Mouse (Mus musculus): ENCODE measurements around the gene Cuta.

The Cuta gene

DNA sequence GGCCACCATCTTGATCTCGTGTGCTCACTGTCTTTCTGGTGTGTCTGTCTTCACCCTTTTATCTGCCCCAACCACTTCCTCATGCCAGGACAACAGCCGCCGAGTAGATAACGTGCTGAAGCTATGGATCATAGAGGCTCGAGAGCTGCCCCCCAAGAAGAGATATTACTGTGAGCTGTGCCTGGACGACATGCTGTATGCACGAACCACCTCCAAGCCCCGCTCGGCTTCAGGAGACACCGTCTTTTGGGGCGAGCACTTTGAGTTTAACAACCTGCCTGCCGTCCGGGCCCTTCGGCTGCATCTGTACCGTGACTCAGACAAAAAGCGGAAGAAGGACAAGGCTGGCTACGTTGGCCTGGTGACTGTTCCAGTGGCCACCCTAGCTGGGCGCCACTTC lies 17.5 kb upstream of the Cuta start:
- in situ Hi-C loops (cut with MboI, MseI): loop anchor here (10.0 kb wide), 1 partner anchor 1942 kb away; the partner anchor contains the start of genes Cramp1l and Ift140

DNA sequence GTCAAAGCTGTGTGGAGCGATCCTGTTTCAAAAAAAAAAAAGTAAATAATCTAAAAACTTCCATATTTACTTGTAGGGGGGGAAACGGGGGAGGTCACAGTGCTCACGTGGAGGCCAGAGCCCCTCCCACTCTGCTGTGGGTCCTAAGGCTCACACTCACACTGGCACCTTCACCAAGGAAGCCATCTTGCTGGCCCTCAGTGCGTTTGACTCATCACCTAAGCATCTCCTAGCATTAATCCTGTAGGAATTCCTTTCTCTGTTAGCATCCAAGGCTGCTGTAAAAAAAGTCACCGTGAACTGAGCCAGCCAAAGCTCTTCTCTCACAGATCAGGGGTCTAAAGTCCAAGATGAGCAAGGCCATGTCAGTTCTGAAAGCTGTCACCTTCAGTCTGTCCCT lies 16.9 kb upstream of the Cuta start:
- in situ Hi-C loops (cut with MboI, MseI): loop anchor here (10.0 kb wide), 1 partner anchor 1942 kb away; the partner anchor contains the start of genes Cramp1l and Ift140

DNA sequence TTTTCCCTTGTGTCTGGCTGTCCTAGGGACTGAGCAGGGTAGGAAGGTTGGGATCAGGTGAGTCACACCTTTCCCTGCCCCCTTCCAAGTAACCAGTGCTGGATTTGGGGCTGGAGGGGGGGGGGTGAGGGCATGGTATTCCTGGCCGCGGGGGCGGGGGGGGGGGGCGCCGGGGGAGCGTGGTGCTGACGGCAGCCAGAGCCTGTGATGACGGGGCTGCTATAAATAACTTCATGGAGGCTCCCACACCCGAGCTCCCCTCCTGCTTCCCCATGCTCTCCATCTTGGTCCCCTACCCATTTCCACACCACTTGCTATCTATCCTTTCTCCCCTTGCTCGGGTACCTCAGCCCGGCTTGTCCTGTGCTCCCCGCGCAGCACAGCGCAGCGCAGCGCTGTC lies 14.4 kb upstream of the Cuta start:
- in situ Hi-C loops (cut with MboI, MseI): loop anchor here (10.0 kb wide), 1 partner anchor 1939 kb away; the partner anchor contains the start of genes Cramp1l and Ift140

DNA sequence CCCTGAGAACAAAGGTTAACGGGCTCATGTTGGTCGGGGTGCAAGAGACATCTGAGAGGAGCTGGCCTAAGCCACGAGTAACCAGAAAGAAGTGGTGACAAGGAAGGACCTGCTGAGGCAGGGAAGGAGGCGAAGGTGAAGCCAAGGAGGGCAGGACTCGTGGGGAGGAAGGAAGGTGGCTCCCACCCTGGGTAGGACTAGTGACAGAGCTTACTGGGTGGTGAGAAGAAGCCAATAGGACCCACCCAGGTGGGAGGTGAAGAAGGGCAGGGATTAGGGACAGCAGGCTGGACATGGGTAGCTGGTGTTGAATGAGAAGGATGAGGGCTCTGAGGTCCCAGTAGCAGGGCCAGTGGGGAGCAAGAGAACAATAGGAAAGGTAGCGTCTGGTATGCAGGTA lies 13.8 kb upstream of the Cuta start:
- in situ Hi-C loops (cut with MboI, MseI): loop anchor here (10.0 kb wide), 1 partner anchor 1938 kb away; the partner anchor contains the start of genes Cramp1l and Ift140

DNA sequence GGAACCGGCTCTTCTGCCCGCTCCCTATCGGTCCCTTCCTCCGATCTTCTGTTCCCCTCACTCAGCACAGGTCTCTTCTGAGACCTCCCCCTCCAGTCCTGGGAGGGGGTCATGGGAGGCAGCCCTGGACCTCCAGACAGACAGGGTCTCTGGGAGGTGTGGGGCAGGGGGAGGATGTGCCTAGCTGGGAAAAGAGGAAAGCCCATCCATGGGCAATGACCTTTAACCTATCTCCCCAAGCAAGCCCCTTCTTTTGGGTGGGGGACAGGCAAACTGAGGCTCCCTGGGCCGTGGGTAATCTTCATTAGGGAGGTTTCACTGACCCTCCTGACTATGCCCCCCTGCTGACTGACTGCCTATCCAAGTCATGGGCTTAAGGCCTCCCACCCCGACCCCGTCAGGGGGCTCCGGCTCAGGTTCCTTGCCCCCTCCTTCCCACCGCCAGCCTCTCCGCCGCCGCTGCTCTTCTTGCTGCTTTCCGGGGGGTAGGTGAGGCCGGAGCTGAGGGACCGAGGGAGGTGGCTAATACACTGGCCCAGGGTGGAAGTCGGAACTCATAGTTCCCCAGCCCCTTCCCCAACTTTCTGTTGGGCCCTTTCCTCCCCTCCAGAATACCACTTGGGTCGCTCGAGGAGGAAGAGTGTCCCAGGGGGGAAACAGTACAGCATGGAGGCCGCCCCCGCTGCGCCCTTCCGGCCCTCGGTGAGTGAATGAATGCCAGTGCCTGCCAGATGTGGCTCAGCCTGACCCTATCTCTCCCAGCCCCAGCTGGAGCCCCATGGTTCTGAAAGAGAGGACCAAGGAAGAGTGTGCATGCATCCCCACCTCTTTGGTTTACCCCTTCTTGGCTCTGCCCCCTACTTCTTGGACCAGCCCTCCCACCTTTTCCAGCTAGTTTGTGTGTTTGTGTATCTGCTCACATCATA lies 12.8 kb upstream of the Cuta start:
- in situ Hi-C loops (cut with MboI, MseI): loop anchor here (10.0 kb wide), 1 partner anchor 1937 kb away; the partner anchor contains the start of genes Cramp1l and Ift140

DNA sequence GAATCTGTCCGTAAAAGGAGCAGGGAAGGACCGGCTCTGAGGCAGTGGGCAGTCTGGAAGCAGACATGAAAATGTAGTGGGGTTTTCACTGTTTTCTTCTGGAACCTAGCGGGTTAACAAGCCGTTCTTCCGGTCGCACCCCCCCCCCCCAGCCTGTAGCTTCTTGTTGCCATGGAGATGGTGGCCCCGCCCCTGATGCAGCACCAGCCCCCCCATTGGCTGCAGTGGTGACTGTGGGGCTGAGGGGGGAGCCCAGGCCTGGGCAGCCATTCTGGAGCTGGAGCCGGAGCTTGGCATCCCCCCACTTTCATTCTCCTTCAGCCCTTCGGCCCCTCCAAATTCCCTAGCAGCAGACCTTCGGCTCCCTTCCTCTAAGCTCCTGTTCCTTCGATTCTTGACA lies 12.0 kb upstream of the Cuta start:
- in situ Hi-C loops (cut with MboI, MseI): loop anchor here (10.0 kb wide), 1 partner anchor 1937 kb away; the partner anchor contains the start of genes Cramp1l and Ift140

DNA sequence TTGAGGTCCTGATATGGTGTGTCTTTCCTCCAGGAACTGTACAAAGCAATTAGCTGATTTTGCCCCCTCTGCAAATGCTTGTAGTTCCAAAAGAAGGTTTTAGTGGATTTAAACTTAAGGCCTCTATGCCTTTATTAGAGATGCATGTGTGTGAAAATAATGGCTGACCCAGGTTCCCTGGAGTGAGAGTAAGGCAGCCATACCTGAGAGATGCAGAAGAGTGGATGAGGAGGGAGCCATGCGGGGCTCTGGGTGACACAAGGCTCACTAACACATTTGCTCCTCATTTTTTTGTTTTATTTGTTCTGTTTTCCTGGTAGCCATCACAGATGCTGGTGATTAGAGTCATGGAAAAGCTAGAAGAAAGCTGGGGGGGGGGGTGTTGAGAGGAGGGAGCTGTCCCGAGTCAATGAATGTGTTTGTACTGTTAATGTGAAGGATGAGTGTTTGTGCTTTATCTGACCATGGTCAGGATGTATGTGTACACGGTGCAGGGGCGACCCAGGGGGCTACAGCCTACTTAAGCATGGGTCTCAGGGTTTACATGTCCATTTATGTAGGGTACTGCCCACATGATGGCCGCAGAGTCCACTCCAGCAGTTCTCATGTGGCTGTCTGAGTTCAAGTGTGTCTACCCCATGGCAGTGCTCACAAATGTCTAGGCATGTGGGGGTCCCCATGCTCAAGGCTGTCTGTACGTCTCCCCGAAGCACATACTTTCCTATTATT lies 11.4 kb upstream of the Cuta start:
- in situ Hi-C loops (cut with MboI, MseI): loop anchor here (10.0 kb wide), 1 partner anchor 1936 kb away; the partner anchor contains the start of genes Cramp1l and Ift140

DNA sequence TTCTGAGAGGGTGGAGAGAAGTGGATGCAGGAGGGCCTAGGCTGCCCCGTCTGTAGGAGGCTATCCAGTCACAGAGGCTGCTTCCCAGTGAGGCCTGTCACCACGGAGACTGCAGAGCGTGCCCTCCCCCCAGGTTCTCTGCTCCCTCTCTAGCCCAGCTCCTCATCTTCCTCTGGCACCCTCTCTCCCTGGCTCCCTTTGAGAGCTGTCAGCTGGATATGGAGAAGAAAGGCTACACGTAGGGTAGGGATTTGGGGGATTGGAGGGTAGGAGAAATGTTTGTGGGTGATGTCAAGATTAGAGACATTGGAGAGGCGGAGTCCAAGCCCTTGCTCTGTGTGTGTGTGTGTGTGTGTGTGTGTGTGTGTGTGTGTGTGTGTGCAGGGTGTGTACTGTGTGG lies 10.5 kb upstream of the Cuta start:
- in situ Hi-C loops (cut with MboI, MseI): loop anchor here (10.0 kb wide), 1 partner anchor 1935 kb away; the partner anchor contains the start of genes Cramp1l and Ift140

DNA sequence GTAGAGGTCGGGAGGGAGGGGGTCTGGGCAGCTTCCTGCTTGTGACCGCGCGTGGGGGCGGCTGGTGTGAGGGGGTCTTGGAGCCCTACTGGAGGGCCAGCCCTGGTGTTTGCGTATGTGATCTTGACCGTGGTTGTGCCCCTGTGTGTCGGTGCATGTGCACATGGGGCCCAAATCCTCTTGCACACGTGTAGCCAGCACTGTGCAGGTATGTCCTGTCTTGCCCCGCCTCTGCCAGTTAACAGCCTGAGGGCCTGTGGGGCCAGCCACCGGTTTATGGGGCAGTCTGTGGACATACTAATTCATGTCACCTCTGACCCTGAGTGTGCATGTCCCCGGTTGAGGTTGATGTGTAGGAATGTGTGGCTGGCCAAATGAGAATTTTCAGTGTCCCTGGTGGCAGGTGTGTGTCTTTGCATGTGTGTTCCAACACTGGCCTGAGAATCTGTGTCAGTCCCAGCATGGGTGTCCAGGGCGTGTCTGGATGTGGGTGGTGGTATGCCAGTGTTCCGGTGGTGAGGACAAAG lies 9.7 kb upstream of the Cuta start:
- in situ Hi-C loops (cut with MboI, MseI): no loop called here

DNA sequence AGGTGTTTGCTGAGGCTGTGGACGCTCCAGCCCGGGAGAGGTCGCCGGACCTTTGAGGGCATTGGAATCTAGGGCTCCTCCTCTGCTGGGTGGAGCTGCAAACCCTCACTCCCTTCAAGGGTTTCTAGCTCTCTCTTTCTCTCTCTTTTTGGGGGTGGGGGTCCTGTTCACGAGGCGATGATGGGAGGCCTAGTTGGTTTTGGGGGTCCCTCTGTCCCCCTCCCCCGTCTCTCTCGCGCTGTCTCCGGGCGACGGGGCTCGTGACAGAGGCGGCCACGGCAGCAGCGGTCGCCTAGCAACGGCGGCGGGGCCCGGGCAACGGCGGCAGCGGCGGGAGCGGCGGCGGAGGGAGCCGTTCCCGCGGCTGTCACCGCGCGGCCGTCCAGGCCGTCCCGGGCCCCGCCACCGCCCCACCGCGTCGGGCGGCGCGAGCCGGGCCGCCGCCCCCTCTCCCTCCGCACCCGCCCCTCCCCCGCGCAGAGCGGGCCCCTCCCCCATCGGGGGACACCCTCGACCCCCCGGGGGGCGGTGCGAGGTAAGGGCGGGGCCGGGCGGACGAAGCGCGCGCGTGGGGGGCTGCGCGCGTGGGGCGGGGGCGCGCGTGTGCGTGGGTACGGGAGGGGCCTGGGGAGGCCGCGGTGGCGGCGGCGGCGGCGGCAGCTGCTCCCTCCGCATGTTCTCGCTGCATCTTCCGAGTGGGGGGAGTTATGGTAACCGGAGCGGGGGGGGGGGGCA lies 9.1 kb upstream of the Cuta start:
- in situ Hi-C loops (cut with MboI, MseI): no loop called here

DNA sequence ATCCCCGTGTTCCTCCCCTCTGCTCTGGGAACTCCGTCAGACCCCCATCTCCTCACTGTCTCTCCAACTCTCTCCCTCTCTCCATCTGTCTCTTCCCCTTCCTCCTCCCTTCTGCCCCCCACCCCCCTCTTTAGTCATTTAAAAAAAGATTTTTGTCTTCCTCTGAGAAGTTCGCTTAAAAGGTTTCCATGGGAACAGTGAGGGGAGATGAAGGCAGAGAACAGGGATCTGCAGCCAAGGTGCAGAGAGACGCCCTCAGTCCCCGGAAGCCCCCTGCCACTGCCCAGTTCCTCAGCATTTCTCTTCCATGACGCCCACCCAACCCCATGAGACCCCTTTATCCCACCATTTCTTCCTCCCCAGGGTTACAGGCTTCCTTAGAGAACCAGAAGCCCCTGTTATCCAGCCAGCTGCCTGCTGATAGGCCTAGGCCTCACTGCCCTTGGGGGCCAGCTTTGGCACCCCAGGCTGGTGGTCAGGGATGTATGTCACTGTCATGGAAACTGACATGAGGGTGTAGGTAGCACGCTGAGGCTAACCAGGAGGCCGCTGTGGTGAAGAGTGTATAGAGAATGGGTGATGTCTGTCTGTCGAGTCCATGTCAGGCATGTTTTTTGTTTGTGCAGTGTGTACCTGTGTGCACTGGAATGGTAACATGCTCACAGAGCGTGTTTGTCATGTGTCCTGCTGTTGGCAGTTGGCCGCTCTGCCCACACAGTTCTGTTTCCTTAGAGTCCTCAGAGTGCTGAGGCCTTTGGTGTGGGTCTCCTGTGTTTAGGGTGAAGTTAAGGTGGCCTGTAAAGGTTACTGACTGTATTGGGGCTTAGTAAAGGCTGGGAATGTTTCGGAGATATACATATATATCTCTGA lies 8.1 kb upstream of the Cuta start:
- in situ Hi-C loops (cut with MboI, MseI): no loop called here

DNA sequence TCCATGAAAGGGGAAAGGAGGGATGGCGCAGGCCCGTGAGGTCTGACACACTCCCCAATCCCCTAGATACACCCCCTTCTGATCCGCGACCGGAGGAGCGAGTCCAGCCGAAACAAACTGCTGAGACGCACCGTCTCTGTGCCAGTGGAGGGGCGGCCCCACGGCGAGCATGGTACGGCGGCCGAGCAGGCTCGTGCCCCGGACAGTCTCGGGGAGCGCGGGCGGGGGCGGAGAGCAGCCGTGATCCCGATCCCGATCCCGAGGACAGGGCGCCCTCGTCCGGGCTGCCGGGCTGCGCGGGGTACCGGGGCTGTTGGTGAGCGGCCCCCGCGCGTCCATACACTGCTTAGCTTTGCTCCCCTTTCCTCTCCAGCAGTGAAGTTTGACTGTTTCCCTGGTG lies 7.2 kb upstream of the Cuta start:
- in situ Hi-C loops (cut with MboI, MseI): no loop called here

DNA sequence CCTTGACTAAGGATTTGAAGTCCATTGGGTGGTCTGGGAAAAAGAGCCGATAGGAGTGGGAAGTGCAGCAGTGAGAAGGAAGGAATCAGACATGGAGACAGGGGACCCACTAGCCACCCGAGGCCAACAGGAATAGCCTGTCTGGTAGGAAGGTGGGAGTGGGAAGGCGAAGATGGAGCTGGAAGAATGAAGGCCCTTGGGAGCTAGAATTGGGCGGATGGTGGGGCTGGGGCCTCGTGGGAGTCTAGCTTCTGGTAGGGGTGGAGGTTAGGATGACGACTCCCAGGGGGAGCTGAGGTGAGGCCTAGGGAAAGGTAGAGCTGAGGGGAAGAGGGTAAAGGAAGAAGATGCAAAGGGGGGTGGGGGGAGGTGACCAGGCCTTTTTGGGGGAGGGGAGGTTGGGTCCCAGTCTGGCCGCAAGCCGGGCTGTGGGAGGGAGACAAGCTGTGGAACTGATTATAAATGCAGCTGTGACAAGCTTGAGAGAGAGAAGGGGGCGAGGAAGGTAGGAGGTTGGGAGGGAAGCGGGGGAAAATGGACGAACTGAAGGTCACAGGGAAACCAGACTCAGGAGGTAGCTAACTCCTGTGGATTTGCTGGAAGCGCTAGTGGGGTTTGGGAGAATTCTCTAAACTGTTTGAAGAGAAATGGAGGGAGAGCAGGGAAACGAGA lies 6.6 kb upstream of the Cuta start:
- in situ Hi-C loops (cut with MboI, MseI): no loop called here

DNA sequence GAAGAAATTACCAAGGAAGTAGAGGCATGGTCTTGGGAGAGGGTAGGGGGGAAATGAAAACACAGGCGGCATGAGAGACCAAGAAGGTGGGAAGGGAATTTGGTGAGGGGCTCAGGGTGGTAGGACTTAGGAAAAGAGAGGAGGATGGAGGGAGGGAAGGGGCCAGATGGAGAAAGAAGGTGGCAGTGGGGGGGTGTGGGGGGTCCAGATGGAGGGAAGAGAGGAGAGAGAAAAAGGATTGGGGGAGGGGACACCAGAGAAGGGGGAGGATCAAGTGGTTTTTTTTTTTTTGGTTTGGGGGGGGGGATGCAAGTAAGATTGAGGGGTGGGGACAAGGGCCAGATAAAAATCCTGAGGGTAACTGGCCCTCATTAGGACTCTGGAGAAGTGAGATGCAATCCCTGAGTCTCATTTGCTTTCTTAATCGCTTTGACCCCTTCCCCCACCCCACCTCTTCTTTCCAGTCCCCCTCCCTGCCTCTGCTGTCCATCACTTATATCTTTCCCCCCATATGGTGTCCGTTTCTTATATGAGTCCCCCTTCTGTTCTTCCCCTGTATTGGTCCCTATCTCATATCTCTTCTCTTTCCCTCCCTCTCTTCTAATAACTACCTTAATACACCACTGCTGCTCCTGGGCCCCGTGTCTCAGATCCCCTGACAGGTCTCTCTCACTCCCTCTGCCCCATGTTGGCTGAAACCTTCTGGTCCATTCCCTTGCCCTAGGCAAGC lies 2.6 kb upstream of the Cuta start:
- in situ Hi-C loops (cut with MboI, MseI): no loop called here

DNA sequence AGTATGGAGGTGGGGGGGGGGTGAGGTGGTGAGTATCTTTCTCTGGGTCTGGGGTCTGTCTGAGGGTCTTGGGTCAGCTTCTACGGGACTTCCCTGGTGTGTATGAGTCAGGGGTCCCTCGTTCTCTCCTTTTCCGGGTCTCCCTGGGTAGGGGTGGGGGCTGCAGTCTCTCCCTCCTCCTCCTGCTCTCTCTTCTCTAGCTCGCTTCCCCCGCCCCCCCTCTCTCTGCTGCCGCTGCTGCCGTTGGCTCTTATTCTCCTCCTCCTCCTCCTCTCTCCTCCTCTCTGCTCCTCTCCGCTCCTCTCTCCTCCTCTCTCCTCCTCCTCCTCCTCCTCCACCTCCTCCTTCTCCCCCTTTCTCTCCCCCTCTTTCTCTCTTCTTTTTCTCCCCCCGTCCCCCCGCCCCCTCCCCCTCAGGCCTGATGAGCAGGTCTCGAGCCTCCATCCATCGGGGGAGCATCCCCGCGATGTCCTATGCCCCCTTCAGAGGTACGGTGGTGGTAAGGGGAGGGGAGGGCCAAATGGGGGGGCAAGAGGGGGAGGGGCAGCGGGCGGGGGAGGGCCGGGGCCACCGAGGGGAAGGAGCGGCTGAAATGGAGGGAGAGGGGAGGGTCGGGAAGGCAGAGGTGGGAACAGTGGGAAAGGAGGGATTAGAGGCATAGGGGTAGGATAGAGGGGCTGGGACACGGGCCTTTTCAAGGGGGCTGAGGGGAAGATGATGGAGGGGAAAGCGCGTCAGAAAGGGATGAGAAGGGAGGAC lies 1.8 kb upstream of the Cuta start, which contains the start of gene Syngap1:
Gene Syngap1, plus strand, starts transcription at position 223 of the 759 bp plus-strand sequence.
- in situ Hi-C loops (cut with MboI, MseI): no loop called here

DNA sequence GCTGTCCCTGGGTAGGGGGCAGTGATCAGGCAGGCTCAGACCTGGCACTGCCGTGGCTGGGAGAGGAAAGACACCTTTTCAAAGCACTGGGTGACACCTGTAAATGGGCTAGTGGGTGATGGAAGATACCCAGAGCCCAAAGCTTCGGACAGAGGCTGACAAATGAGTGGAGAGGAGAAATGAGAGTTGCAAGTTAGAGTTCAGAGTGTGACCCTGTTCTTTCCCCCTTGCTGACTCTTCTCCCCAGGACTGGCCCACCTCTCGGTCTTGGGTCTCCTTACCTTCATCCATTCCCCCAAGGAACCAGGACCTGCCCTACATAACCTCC lies 568 bp upstream of the Cuta start:
- in situ Hi-C loops (cut with MboI, MseI): no loop called here

DNA sequence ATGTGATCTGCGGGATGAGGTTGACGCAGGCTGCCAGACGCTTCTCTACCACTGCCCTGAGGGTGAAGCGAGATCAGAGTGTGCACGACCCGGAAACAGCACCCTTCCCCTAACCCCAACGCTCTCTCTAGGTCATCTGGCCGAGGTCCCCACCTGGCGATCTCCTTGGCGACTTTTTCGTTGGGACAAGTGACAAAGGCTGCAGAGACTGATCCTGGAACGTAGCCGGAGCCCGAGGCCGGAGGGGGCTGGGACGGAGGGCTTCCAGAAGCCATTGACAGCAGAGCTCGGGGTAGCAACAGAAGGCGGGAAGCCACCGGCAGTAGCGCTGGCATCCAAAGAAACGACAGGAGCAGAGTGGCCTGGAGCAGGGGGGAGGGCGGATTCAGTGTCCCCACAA lies 638 bp downstream of the Cuta start:
- in situ Hi-C loops (cut with MboI, MseI): no loop called here

Measured in regulatory T cell (primary cell).